Mouse (Mus musculus) C2C12 (cell line): ENCODE measurements around the gene Bcan.

ENCODE experiments used
- CEBPB ChIP-seq: IDR thresholded peaks from one replicate; pipeline ENCODE4 v1.6.1; 2011; ENCODE audit warnings: low read depth, mild to moderate bottlenecking, control low read depth, moderate library complexity
- CTCF ChIP-seq: IDR thresholded peaks from one replicate; pipeline ENCODE4 v1.5.1; 2011; ENCODE audit not compliant: control insufficient read depth, insufficient read depth, insufficient read length
- MAX ChIP-seq: IDR thresholded peaks from one replicate; pipeline ENCODE4 v1.6.1; 2011; ENCODE audit warnings: mild to moderate bottlenecking, control low read depth
- MYOD1 ChIP-seq: IDR thresholded peaks from one replicate; pipeline ENCODE4 v1.6.1; 2011; ENCODE audit warnings: low read depth; ENCODE audit not compliant: control insufficient read depth, insufficient read length
- USF1 ChIP-seq: IDR thresholded peaks from one replicate; pipeline ENCODE4 v1.6.1; 2011; ENCODE audit warnings: low read depth, mild to moderate bottlenecking, control low read depth, moderate library complexity

- no peak for TF ChIP-seq CTCF
- no peak for TF ChIP-seq USF1
- no peak for TF ChIP-seq MAX
- no peak for TF ChIP-seq CEBPB
- no peak for TF ChIP-seq MYOD1
Observed at GRCm38 (mm10) chr3:87999243-87999895, 661 bp downstream of the Bcan start.
